Comparison of ENCODE assay signal across 16 mouse cellular contexts in genomic region chr6:38160556-38160955, GRCm38 (mm10). TPM values are rescaled to one million over a fixed set of nuclear protein-coding genes. Genes with fewer than 3 reads are reported as not detected.
DNase-seq lines count a peak whose midpoint lies in the region; ATAC-seq and TF ChIP-seq lines count a peak whose summit lies in the region.
"Had no signal": no experiment of that assay in that cellular context is flagged by ENCODE, and none has a peak within 500 bp of the region (broad histone marks: within the 10 kb centered on the region; RNA-seq: fewer than 3 reads in every experiment).

No protein-coding gene starts in this region.

- H3K4me2 ChIP-seq in embryonic facial prominence, embryonic 12.5 days (replicated peaks): no peak overlapping the region
- no peak overlapping the region for H3K4me2 ChIP-seq in hindbrain, embryonic 13.5 days
- H3K4me2 ChIP-seq in midbrain, embryonic 14.5 days (ENCODE audit: low read length): no peak overlapping the region
- H3K4me2 ChIP-seq: kidney, embryonic 15.5 days; liver, embryonic 12.5 days had no signal

- peaks cover 30% of the 10 kb centered on the region for H3K36me3 ChIP-seq in embryonic facial prominence, embryonic 12.5 days
- H3K36me3 ChIP-seq in hindbrain, embryonic 13.5 days: peaks cover 45% of the 10 kb centered on the region
- H3K36me3 ChIP-seq in midbrain, embryonic 14.5 days (ENCODE audit: control insufficient read depth, insufficient read depth, low read length): peaks cover 22% of the 10 kb centered on the region
- H3K36me3 ChIP-seq: liver, embryonic 12.5 days had no signal

- no peak for ATAC-seq in embryonic facial prominence, embryonic 12.5 days (ENCODE audit: insufficient number of reproducible peaks, insufficient read depth, low FRiP score, low TSS enrichment)
- 0 out of 2 replicates have a peak, but pooled peaks have one; percentile 14 for ATAC-seq in hindbrain, embryonic 13.5 days (ENCODE audit: low FRiP score)
- no peak for ATAC-seq in midbrain, embryonic 14.5 days (ENCODE audit: low FRiP score, low TSS enrichment)
- ATAC-seq in inflammation-experienced regulatory T-cells, adult 6 months: no peak
- ATAC-seq in erythroid progenitor cell, adult 5-6 weeks (replicated peaks; ENCODE audit: low FRiP score, poor library complexity, severe bottlenecking): no peak
- ATAC-seq: liver, embryonic 12.5 days had no signal

- H3K9me3 ChIP-seq in embryonic facial prominence, embryonic 12.5 days: no peaks in the 10 kb centered on the region
- H3K9me3 ChIP-seq in hindbrain, embryonic 13.5 days: no peaks in the 10 kb centered on the region
- no peaks in the 10 kb centered on the region for H3K9me3 ChIP-seq in midbrain, embryonic 14.5 days (ENCODE audit: control insufficient read depth, low read length)
- H3K9me3 ChIP-seq: kidney, embryonic 15.5 days; liver, embryonic 12.5 days had no signal

- no peak for DNase-seq in layer of hippocampus, adult 2 months (ENCODE audit: low spot score in 2 of 2)
- DNase-seq in layer of hippocampus, adult 18-20 months (ENCODE audit: low spot score in 2 of 2): no peak
- DNase-seq in midbrain, embryonic 14.5 days: no peak
- no peak for DNase-seq in left cerebral cortex, postnatal 36 days (ENCODE audit: low spot score in 2 of 2)

- H3K27me3 ChIP-seq in embryonic facial prominence, embryonic 12.5 days: no peaks in the 10 kb centered on the region
- H3K27me3 ChIP-seq in hindbrain, embryonic 13.5 days: no peaks in the 10 kb centered on the region
- H3K27me3 ChIP-seq in midbrain, embryonic 14.5 days (ENCODE audit: control insufficient read depth, insufficient read depth, low read length): no peaks in the 10 kb centered on the region
- H3K27me3 ChIP-seq: kidney, embryonic 15.5 days; liver, embryonic 12.5 days; Patski had no signal

- H3K4me1 ChIP-seq in embryonic facial prominence, embryonic 12.5 days: peaks cover 23% of the 10 kb centered on the region
- peaks cover 39% of the 10 kb centered on the region for H3K4me1 ChIP-seq in hindbrain, embryonic 13.5 days (replicated peaks)
- H3K4me1 ChIP-seq in midbrain, embryonic 14.5 days (ENCODE audit: control insufficient read depth, insufficient read depth, low read length): peaks cover 21% of the 10 kb centered on the region
- H3K4me1 ChIP-seq: liver, embryonic 12.5 days had no signal

- no peak overlapping the region for H3K4me3 ChIP-seq in layer of hippocampus, adult 2 months
- H3K4me3 ChIP-seq in embryonic facial prominence, embryonic 12.5 days: no peak overlapping the region
- no peak overlapping the region for H3K4me3 ChIP-seq in hindbrain, embryonic 13.5 days
- H3K4me3 ChIP-seq in midbrain, embryonic 14.5 days (replicated peaks; ENCODE audit: low read depth, low read length): no peak overlapping the region
- H3K4me3 ChIP-seq: kidney, embryonic 15.5 days; liver, embryonic 12.5 days had no signal

- 76% methylated on average over 2 of the region's 2 CpGs for WGBS in embryonic facial prominence, embryonic 12.5 days
- 63% methylated on average over 2 of the region's 2 CpGs for WGBS in hindbrain, embryonic 13.5 days
- WGBS in midbrain, embryonic 14.5 days: 61% methylated on average over 2 of the region's 2 CpGs

- TF ChIP-seq CTCF in layer of hippocampus, adult 2 months (conservative IDR thresholded peaks at IDR 0.05): no peak

- H3K9ac ChIP-seq in embryonic facial prominence, embryonic 12.5 days: no peak overlapping the region
- no peak overlapping the region for H3K9ac ChIP-seq in hindbrain, embryonic 13.5 days
- no peak overlapping the region for H3K9ac ChIP-seq in midbrain, embryonic 14.5 days (replicated peaks; ENCODE audit: low read length)
- H3K9ac ChIP-seq: kidney, embryonic 15.5 days; liver, embryonic 12.5 days had no signal

- intact Hi-C loops in left cerebral cortex, postnatal 36 days (cut with DNase I): loop anchor here (1.0 to 10.0 kb wide), 2 partner anchors 94 to 169 kb away; partner anchors contain the start of gene D630045J12Rik

- H3K27ac ChIP-seq in layer of hippocampus, adult 2 months: peak overlapping the region; percentile 46; the same call in 1 of the 2 replicates
- peak overlapping the region; percentile 31; the same call in 1 of the 2 replicates for H3K27ac ChIP-seq in embryonic facial prominence, embryonic 12.5 days
- H3K27ac ChIP-seq in hindbrain, embryonic 13.5 days: peak overlapping the region; percentile 85
- H3K27ac ChIP-seq in midbrain, embryonic 14.5 days (replicated peaks; ENCODE audit: low read depth, low read length): peak overlapping the region; percentile 55
- H3K27ac ChIP-seq: kidney, embryonic 15.5 days; liver, embryonic 12.5 days; macrophage had no signal

RNA-seq across cellular contexts. Expression of gene Atp6v0a4, which starts 36.2 kb away (rescaled TPM):
- 1 to 10 TPM; 1.1 to 1.3 TPM for total RNA-seq in layer of hippocampus, adult 2 months (2021)
- total RNA-seq in layer of hippocampus, adult 18-20 months (2021): 1 to 10 TPM; 1.6 to 1.7 TPM
- 0.22 and 0.36 TPM in 2 replicates for polyA plus RNA-seq in embryonic facial prominence, embryonic 12.5 days (2016; fragmentation: Nextera tagmentation; extraction: Ambion mirVana)
- 0.18 and 0.34 TPM in 2 replicates for polyA plus RNA-seq in hindbrain, embryonic 13.5 days (2015; fragmentation: Nextera tagmentation; extraction: Ambion mirVana)
- 0.32 TPM in 1 of 2 replicates, not detected in the other for polyA plus RNA-seq in midbrain, embryonic 14.5 days (2014; fragmentation: Nextera tagmentation; extraction: Ambion mirVana)
- polyA plus RNA-seq in inflammation-experienced regulatory T-cells, adult 6 months (2017; shearing (Covaris generic)): not detected
- total RNA-seq in left cerebral cortex, postnatal 36 days (2021): 1 to 10 TPM in 1 of 2 experiments, under 1 TPM in 1; 0.84 to 2.1 TPM
- total RNA-seq in erythroid progenitor cell, adult 5-6 weeks (2015; ENCODE audit: low replicate concordance): not detected in 2 replicates
- not detected in 2 replicates for total RNA-seq in erythroid progenitor cell, adult 5-6 weeks (2017; ENCODE audit: low replicate concordance)
- polyA plus RNA-seq: macrophage had no signal

RNA-seq across cellular contexts. Expression of gene Tmem213, which starts 51.5 kb away (rescaled TPM):
- not detected for total RNA-seq in layer of hippocampus, adult 2 months (2021)
- not detected for total RNA-seq in layer of hippocampus, adult 18-20 months (2021)
- 0.52 TPM in 1 of 2 replicates, not detected in the other for polyA plus RNA-seq in embryonic facial prominence, embryonic 12.5 days (2016; fragmentation: Nextera tagmentation; extraction: Ambion mirVana)
- polyA plus RNA-seq in hindbrain, embryonic 13.5 days (2015; fragmentation: Nextera tagmentation; extraction: Ambion mirVana): not detected in 2 replicates
- polyA plus RNA-seq in midbrain, embryonic 14.5 days (2014; fragmentation: Nextera tagmentation; extraction: Ambion mirVana): not detected in 2 replicates
- polyA plus RNA-seq in inflammation-experienced regulatory T-cells, adult 6 months (2017; shearing (Covaris generic)): not detected
- total RNA-seq in left cerebral cortex, postnatal 36 days (2021): not detected
- total RNA-seq in erythroid progenitor cell, adult 5-6 weeks (2015; ENCODE audit: low replicate concordance): not detected in 2 replicates
- not detected in 2 replicates for total RNA-seq in erythroid progenitor cell, adult 5-6 weeks (2017; ENCODE audit: low replicate concordance)
- total RNA-seq: adrenal gland, adult 18-20 months; gastrocnemius, postnatal 36 days; layer of hippocampus, postnatal 36 days had no signal
- polyA plus RNA-seq: cortical plate, adult 2 months; liver, embryonic 12.5 days; macrophage; Patski had no signal

Comparison
In these comparisons a context has a peak if more than half of its experiments do, and no peak if none do; other contexts are left out.
1. H3K27ac ChIP-seq: peak in every context shown above with its lines; median percentile 85 in hindbrain, embryonic 13.5 days; 55 in midbrain, embryonic 14.5 days; 46 in layer of hippocampus, adult 2 months; 31 in embryonic facial prominence, embryonic 12.5 days.